ENCODE assay signal across 22 mouse cellular contexts in the genomic region with DNA sequence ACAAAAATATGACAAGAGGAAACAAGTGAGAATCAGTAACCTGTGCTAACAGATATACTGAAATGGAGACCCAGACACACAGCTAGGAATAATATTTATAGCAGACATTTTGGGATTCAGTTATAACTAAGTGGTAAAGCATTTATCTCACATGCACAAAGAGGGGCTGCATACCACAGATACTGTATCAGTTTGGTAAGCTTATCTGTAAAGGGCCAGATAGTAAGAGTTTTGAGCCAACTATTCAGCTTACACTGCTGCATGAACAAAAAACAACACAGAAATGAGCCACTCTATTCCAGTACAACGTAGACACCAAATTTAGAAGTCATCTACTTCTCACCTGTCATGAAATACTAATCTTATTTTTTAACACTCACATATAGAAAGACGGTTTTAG. TPM values are rescaled to one million over a fixed set of nuclear protein-coding genes. Genes with fewer than 3 reads are reported as not detected.
A peak's percentile ranks its signal among the peaks of the same experiment; 100 is the strongest.
DNase-seq lines count a peak whose midpoint lies in the region; ATAC-seq and TF ChIP-seq lines count a peak whose summit lies in the region.
"Had no signal": no experiment of that assay in that cellular context is flagged by ENCODE, and none has a peak within 500 bp of the region (broad histone marks: within the 10 kb centered on the region; RNA-seq: fewer than 3 reads in every experiment).

No protein-coding gene starts in this region.

- no peak for TF ChIP-seq CTCF in G1E (IDR thresholded peaks at IDR 0.05; ENCODE audit: low read depth, low read length)

- peak overlapping the region; percentile 32; the same call in 1 of the 2 replicates for H3K4me2 ChIP-seq in heart, embryonic 11.5 days
- peak overlapping the region; percentile 67 for H3K4me2 ChIP-seq in liver, embryonic 16.5 days (ENCODE audit: low read depth, low read length)
- H3K4me2 ChIP-seq: limb, embryonic 13.5 days; neural tube, embryonic 13.5 days had no signal

- H3K27ac ChIP-seq in heart, embryonic 11.5 days (ENCODE audit: low read depth, low read length), result peak overlapping the region; percentile 73; the same call in 1 of the 2 replicates
- peak overlapping the region; percentile 93 for H3K27ac ChIP-seq in liver, embryonic 16.5 days (ENCODE audit: low read length)
- H3K27ac ChIP-seq in midbrain, embryonic 10.5 days (replicated peaks), result no peak overlapping the region
- H3K27ac ChIP-seq: hindbrain, postnatal 0 days; limb, embryonic 13.5 days; neural tube, embryonic 13.5 days had no signal

- peak; percentile 65; the same call in 1 of the 2 replicates for ATAC-seq in heart, embryonic 11.5 days (replicated peaks; ENCODE audit: insufficient number of reproducible peaks, low FRiP score, low TSS enrichment)
- ATAC-seq in G1E (ENCODE audit: extremely low read depth, insufficient number of reproducible peaks, low FRiP score, poor library complexity, severe bottlenecking), result peak; percentile 97
- peak; percentile 95 for ATAC-seq in liver, embryonic 16.5 days (ENCODE audit: low read depth)
- ATAC-seq: activated CD4-positive, CD25-positive, alpha-beta regulatory T cell, adult 4 months; forebrain, embryonic 14.5 days; hindbrain, postnatal 0 days; Patski had no signal

- H3K9ac ChIP-seq in heart, embryonic 11.5 days (ENCODE audit: low read depth, low read length), result no peak overlapping the region
- H3K9ac ChIP-seq in liver, embryonic 16.5 days (ENCODE audit: low read depth, low read length), result peak overlapping the region; percentile 9; the same call in 1 of the 2 replicates
- H3K9ac ChIP-seq: limb, embryonic 13.5 days; neural tube, embryonic 13.5 days had no signal

- DNase-seq in heart, postnatal 10 days, result no peak
- DNase-seq in G1E (ENCODE audit: low spot score), result no peak
- DNase-seq in spleen, adult 12 weeks (ENCODE audit: low spot score), result no peak
- no peak for DNase-seq in retina, embryonic 14.5 days (ENCODE audit: low spot score)
- DNase-seq in midbrain, embryonic 10.5 days (ENCODE audit: low spot score), result no peak
- DNase-seq: adrenal gland, postnatal 14 days; cerebellum, adult 9-10 months; gastrocnemius, postnatal 36 days; kidney, adult 2 months; kidney, postnatal 25 days; layer of hippocampus, adult 9-11 months; right cerebral cortex, postnatal 25 days; thymus, postnatal 25 days had no signal

- peaks cover 12% of the 10 kb centered on the region for H3K4me1 ChIP-seq in heart, embryonic 11.5 days (ENCODE audit: control insufficient read depth, insufficient read depth, low read length)
- peaks cover 70% of the 10 kb centered on the region for H3K4me1 ChIP-seq in G1E (ENCODE audit: insufficient read depth, low read depth, low read length)
- peaks cover 95% of the 10 kb centered on the region for H3K4me1 ChIP-seq in erythroblast, embryonic 14.5 days (ENCODE audit: control insufficient read depth)
- peaks cover 56% of the 10 kb centered on the region for H3K4me1 ChIP-seq in liver, embryonic 16.5 days (ENCODE audit: control insufficient read depth, low read depth, low read length)
- H3K4me1 ChIP-seq in midbrain, embryonic 10.5 days, result no peaks in the 10 kb centered on the region
- H3K4me1 ChIP-seq: limb, embryonic 13.5 days had no signal

- H3K4me3 ChIP-seq in heart, embryonic 11.5 days (ENCODE audit: low read depth, low read length), result no peak overlapping the region
- H3K4me3 ChIP-seq in G1E (ENCODE audit: low read depth, low read length), result no peak overlapping the region
- peak overlapping the region; percentile 54 for H3K4me3 ChIP-seq in erythroblast, embryonic 14.5 days (replicated peaks)
- H3K4me3 ChIP-seq in liver, embryonic 16.5 days (ENCODE audit: low read depth, low read length), result peak overlapping the region; percentile 26; the same call in 1 of the 2 replicates
- H3K4me3 ChIP-seq in midbrain, embryonic 10.5 days, result no peak overlapping the region
- H3K4me3 ChIP-seq: limb, embryonic 13.5 days; neural tube, embryonic 13.5 days had no signal

- 19% methylated on average over 2 of the region's 2 CpGs for WGBS in heart, embryonic 11.5 days (ENCODE audit: insufficient replicate concordance)
- WGBS in liver, embryonic 16.5 days (ENCODE audit: insufficient replicate concordance), result 19% methylated on average over 2 of the region's 2 CpGs
- 88% methylated on average over 2 of the region's 2 CpGs for WGBS in midbrain, embryonic 10.5 days

- H3K36me3 ChIP-seq in heart, embryonic 11.5 days (ENCODE audit: control insufficient read depth, insufficient read depth, low read length), result no peaks in the 10 kb centered on the region
- H3K36me3 ChIP-seq in G1E (replicated peaks), result peaks cover 14% of the 10 kb centered on the region
- H3K36me3 ChIP-seq in erythroblast, embryonic 14.5 days (ENCODE audit: control insufficient read depth), result peaks cover 58% of the 10 kb centered on the region
- peaks cover 3% of the 10 kb centered on the region; the same call in 1 of the 2 replicates for H3K36me3 ChIP-seq in liver, embryonic 16.5 days (ENCODE audit: control insufficient read depth, insufficient read depth)
- no peaks in the 10 kb centered on the region for H3K36me3 ChIP-seq in midbrain, embryonic 10.5 days
- H3K36me3 ChIP-seq: limb, embryonic 13.5 days; neural tube, embryonic 13.5 days had no signal

- no peaks in the 10 kb centered on the region for H3K27me3 ChIP-seq in heart, embryonic 11.5 days (ENCODE audit: control insufficient read depth, insufficient read depth, low read length)
- no peaks in the 10 kb centered on the region for H3K27me3 ChIP-seq in G1E (ENCODE audit: insufficient read depth, low read length)
- H3K27me3 ChIP-seq in erythroblast, embryonic 14.5 days (ENCODE audit: control insufficient read depth), result no peaks in the 10 kb centered on the region
- H3K27me3 ChIP-seq in liver, embryonic 16.5 days (ENCODE audit: control insufficient read depth, insufficient read depth, low read depth, low read length), result no peaks in the 10 kb centered on the region
- no peaks in the 10 kb centered on the region for H3K27me3 ChIP-seq in midbrain, embryonic 10.5 days (ENCODE audit: low read depth, poor library complexity, severe bottlenecking)
- H3K27me3 ChIP-seq: limb, embryonic 13.5 days; neural tube, embryonic 13.5 days; Patski had no signal

- no peaks in the 10 kb centered on the region for H3K9me3 ChIP-seq in heart, embryonic 11.5 days (replicated peaks; ENCODE audit: control insufficient read depth, low read length)
- no peaks in the 10 kb centered on the region for H3K9me3 ChIP-seq in G1E (replicated peaks)
- H3K9me3 ChIP-seq in erythroblast, embryonic 14.5 days (ENCODE audit: control insufficient read depth, low read length), result no peaks in the 10 kb centered on the region
- no peaks in the 10 kb centered on the region for H3K9me3 ChIP-seq in liver, embryonic 16.5 days (replicated peaks; ENCODE audit: control insufficient read depth, low read length)
- H3K9me3 ChIP-seq in midbrain, embryonic 10.5 days (replicated peaks), result no peaks in the 10 kb centered on the region
- H3K9me3 ChIP-seq: limb, embryonic 13.5 days; neural tube, embryonic 13.5 days had no signal

- intact Hi-C loops in heart, postnatal 10 days (cut with DNase I), result no loop called here

RNA-seq across cellular contexts. Expression of gene Ptbp3, which starts 15.9 kb away (rescaled TPM):
- polyA plus RNA-seq in heart, embryonic 11.5 days (2014; fragmentation: Nextera tagmentation; extraction: Ambion mirVana), result 48.4 and 51.3 TPM in 2 replicates
- 10 to 100 TPM; 57.4 to 57.9 TPM for total RNA-seq in heart, postnatal 10 days (2021)
- 569 and 608 TPM in 2 replicates for total RNA-seq in G1E (2014; fragmentation: Nextera tagmentation)
- 323 and 358 TPM in 2 replicates for total RNA-seq in G1E (2017)
- 135 and 136 TPM in 2 replicates for polyA plus RNA-seq in G1E (2012)
- polyA plus RNA-seq in erythroblast, embryonic 14.5 days (2012), result 4.6 and 4.9 TPM in 2 replicates
- 52.4 and 54.2 TPM in 2 replicates for polyA plus RNA-seq in liver, embryonic 16.5 days (2015; fragmentation: Nextera tagmentation; extraction: Ambion mirVana)
- 19.7 and 22.5 TPM in 2 replicates for polyA plus RNA-seq in midbrain, embryonic 10.5 days (2016; fragmentation: Nextera tagmentation; extraction: Ambion mirVana)

RNA-seq across cellular contexts. Expression of gene Hsdl2, which starts 48.1 kb away (rescaled TPM):
- 30.8 and 34.2 TPM in 2 replicates for polyA plus RNA-seq in heart, embryonic 11.5 days (2014; fragmentation: Nextera tagmentation; extraction: Ambion mirVana)
- 100 to 1,000 TPM; 253 to 276 TPM for total RNA-seq in heart, postnatal 10 days (2021)
- total RNA-seq in G1E (2014; fragmentation: Nextera tagmentation) (25.0 and 38.5 TPM in 2 replicates), G1E (2017) (17.9 and 18.5 TPM in 2 replicates)
- 1.9 and 2.0 TPM in 2 replicates for polyA plus RNA-seq in G1E (2012)
- polyA plus RNA-seq in erythroblast, embryonic 14.5 days (2012), result 0.35 and 0.37 TPM in 2 replicates
- 20.9 and 21.3 TPM in 2 replicates for polyA plus RNA-seq in liver, embryonic 16.5 days (2015; fragmentation: Nextera tagmentation; extraction: Ambion mirVana)
- polyA plus RNA-seq in midbrain, embryonic 10.5 days (2016; fragmentation: Nextera tagmentation; extraction: Ambion mirVana), result 22.6 and 24.7 TPM in 2 replicates

Comparison
In these comparisons a context has a peak if more than half of its experiments do, and no peak if none do; other contexts are left out.
1. H3K4me3 ChIP-seq: peak in erythroblast, embryonic 14.5 days (single experiment) and liver, embryonic 16.5 days (single experiment); none in heart, embryonic 11.5 days (single experiment), G1E (single experiment) and midbrain, embryonic 10.5 days (single experiment).
2. Peak in every context shown above with its lines, with median percentiles within 50 percentile points of each other: ATAC-seq.